Mouse (Mus musculus): Measurements from ENCODE around the gene Sipa1l1. TPM values are rescaled to one million over a fixed set of nuclear protein-coding genes. Genes with fewer than 3 reads are reported as not detected.

Gene Sipa1l1
- polyA plus RNA-seq, 1 experiment from 2014 or later: 34.0 TPM

- no peak for DNase-seq (ENCODE audit: low spot score)
- Histone ChIP-seq H3K36me3 (replicated peaks) (peaks cover 25% of the 10 kb centered on the region), H3K27me3 (replicated peaks; ENCODE audit: low read depth, poor library complexity, severe bottlenecking) (no peaks in the 10 kb centered on the region), H3K9me3 (no peaks in the 10 kb centered on the region), H3K4me1 (peaks cover 12% of the 10 kb centered on the region), H3K4me3 (no peak overlapping the region), H3K27ac (replicated peaks) (no peak overlapping the region)
- WGBS: 53% methylated on average over 8 of the region's 8 CpGs
Measured at GRCm38 (mm10) chr12:82394118-82394861, 225.2 kb downstream of the Sipa1l1 start.

- DNase-seq (ENCODE audit: low spot score): no peak
- Histone ChIP-seq H3K4me3 (no peak overlapping the region), H3K36me3 (replicated peaks) (peaks cover 34% of the 10 kb centered on the region), H3K9me3 (no peaks in the 10 kb centered on the region), H3K4me1 (peaks cover 12% of the 10 kb centered on the region), H3K27me3 (replicated peaks; ENCODE audit: low read depth, poor library complexity, severe bottlenecking) (no peaks in the 10 kb centered on the region), H3K27ac (replicated peaks) (no peak overlapping the region)
- 86% methylated on average over 4 of the region's 4 CpGs for WGBS
Measured at GRCm38 (mm10) chr12:82395194-82395593, 226.1 kb downstream of the Sipa1l1 start.

GRCm38 (mm10) chr12:82397193-82397592 lies 228.1 kb downstream of the Sipa1l1 start:
- DNase-seq (ENCODE audit: low spot score): no peak

GRCm38 (mm10) chr12:82397751-82398150 lies 228.6 kb downstream of the Sipa1l1 start:
- peaks cover 45% of the 10 kb centered on the region for H3K36me3 ChIP-seq (replicated peaks)
- H3K27ac ChIP-seq (replicated peaks): no peak overlapping the region
- no peak overlapping the region for H3K4me3 ChIP-seq
- no peaks in the 10 kb centered on the region for H3K9me3 ChIP-seq
- 72% methylated on average over 9 of the region's 9 CpGs for WGBS
- no peaks in the 10 kb centered on the region for H3K27me3 ChIP-seq (replicated peaks; ENCODE audit: low read depth, poor library complexity, severe bottlenecking)
- peaks cover 12% of the 10 kb centered on the region for H3K4me1 ChIP-seq
- no peak for DNase-seq (ENCODE audit: low spot score)

More at GRCm38 (mm10) chr12:82397193-82397592, 228.1 kb downstream of the Sipa1l1 start:
- peaks cover 40% of the 10 kb centered on the region for H3K36me3 ChIP-seq (replicated peaks)
- no peaks in the 10 kb centered on the region for H3K9me3 ChIP-seq
- no peak overlapping the region for H3K27ac ChIP-seq (replicated peaks)
- no peak overlapping the region for H3K4me3 ChIP-seq
- 92% methylated on average over 8 of the region's 8 CpGs for WGBS
- peaks cover 12% of the 10 kb centered on the region for H3K4me1 ChIP-seq
- H3K27me3 ChIP-seq (replicated peaks; ENCODE audit: low read depth, poor library complexity, severe bottlenecking): no peaks in the 10 kb centered on the region

GRCm38 (mm10) chr12:82398926-82399325 lies 229.8 kb downstream of the Sipa1l1 start:
- 89% methylated on average over 2 of the region's 2 CpGs for WGBS
- Histone ChIP-seq H3K4me1 (peaks cover 5% of the 10 kb centered on the region), H3K27me3 (replicated peaks; ENCODE audit: low read depth, poor library complexity, severe bottlenecking) (no peaks in the 10 kb centered on the region), H3K36me3 (replicated peaks) (peaks cover 57% of the 10 kb centered on the region), H3K4me3 (no peak overlapping the region), H3K27ac (replicated peaks) (no peak overlapping the region), H3K9me3 (no peaks in the 10 kb centered on the region)
- no peak for DNase-seq (ENCODE audit: low spot score)

GRCm38 (mm10) chr12:82399971-82400720 lies 231.0 kb downstream of the Sipa1l1 start:
- no peak overlapping the region for H3K27ac ChIP-seq (replicated peaks)
- peaks cover 69% of the 10 kb centered on the region for H3K36me3 ChIP-seq (replicated peaks)
- no peaks in the 10 kb centered on the region for H3K9me3 ChIP-seq
- H3K4me1 ChIP-seq: no peaks in the 10 kb centered on the region; the same call in 1 of the 2 replicates
- no peaks in the 10 kb centered on the region for H3K27me3 ChIP-seq (replicated peaks; ENCODE audit: low read depth, poor library complexity, severe bottlenecking)
- WGBS: 91% methylated on average over 6 of the region's 6 CpGs
- H3K4me3 ChIP-seq: no peak overlapping the region
- DNase-seq (ENCODE audit: low spot score): no peak

- Histone ChIP-seq H3K27me3 (replicated peaks; ENCODE audit: low read depth, poor library complexity, severe bottlenecking) (no peaks in the 10 kb centered on the region), H3K36me3 (replicated peaks) (peaks cover 71% of the 10 kb centered on the region), H3K4me1 (no peaks in the 10 kb centered on the region; the same call in 1 of the 2 replicates), H3K4me3 (no peak overlapping the region), H3K27ac (replicated peaks) (no peak overlapping the region), H3K9me3 (no peaks in the 10 kb centered on the region)
- 81% methylated on average over 7 of the region's 7 CpGs for whole genome bisulfite sequencing
- DNase-seq (ENCODE audit: low spot score): no peak
Measured at GRCm38 (mm10) chr12:82400783-82401182, 231.7 kb downstream of the Sipa1l1 start.

- DNase-seq (ENCODE audit: low spot score): no peak
- WGBS: 77% methylated on average over 4 of the region's 4 CpGs
- Histone ChIP-seq H3K36me3 (replicated peaks) (peaks cover 66% of the 10 kb centered on the region), H3K4me1 (no peaks in the 10 kb centered on the region; the same call in 1 of the 2 replicates), H3K27me3 (replicated peaks; ENCODE audit: low read depth, poor library complexity, severe bottlenecking) (no peaks in the 10 kb centered on the region), H3K27ac (replicated peaks) (no peak overlapping the region), H3K9me3 (no peaks in the 10 kb centered on the region), H3K4me3 (no peak overlapping the region)
Measured at GRCm38 (mm10) chr12:82401440-82401839, 232.3 kb downstream of the Sipa1l1 start.

GRCm38 (mm10) chr12:82402635-82403034 lies 233.5 kb downstream of the Sipa1l1 start:
- no peaks in the 10 kb centered on the region for H3K9me3 ChIP-seq
- H3K27me3 ChIP-seq (replicated peaks; ENCODE audit: low read depth, poor library complexity, severe bottlenecking): no peaks in the 10 kb centered on the region
- peaks cover 54% of the 10 kb centered on the region for H3K36me3 ChIP-seq (replicated peaks)
- no peak overlapping the region for H3K27ac ChIP-seq (replicated peaks)
- H3K4me3 ChIP-seq: no peak overlapping the region
- 82% methylated on average over 9 of the region's 9 CpGs for WGBS
- DNase-seq (ENCODE audit: low spot score): no peak
- H3K4me1 ChIP-seq: peaks cover 4% of the 10 kb centered on the region

- no peak for DNase-seq (ENCODE audit: low spot score)
- H3K27me3 ChIP-seq (replicated peaks; ENCODE audit: low read depth, poor library complexity, severe bottlenecking): no peaks in the 10 kb centered on the region
- H3K4me3 ChIP-seq: no peak overlapping the region
- peaks cover 10% of the 10 kb centered on the region for H3K4me1 ChIP-seq
- H3K27ac ChIP-seq (replicated peaks): no peak overlapping the region
- 79% methylated on average over 5 of the region's 5 CpGs for WGBS
- peaks cover 48% of the 10 kb centered on the region for H3K36me3 ChIP-seq (replicated peaks)
- H3K9me3 ChIP-seq: no peaks in the 10 kb centered on the region
Measured at GRCm38 (mm10) chr12:82407531-82408255, 238.6 kb downstream of the Sipa1l1 start.

- Histone ChIP-seq H3K9me3 (no peaks in the 10 kb centered on the region), H3K36me3 (replicated peaks) (peaks cover 40% of the 10 kb centered on the region)
- 88% methylated on average over 6 of the region's 6 CpGs for WGBS
Measured at GRCm38 (mm10) chr12:82408486-82408885, 239.4 kb downstream of the Sipa1l1 start.

GRCm38 (mm10) chr12:82409686-82410472 lies 240.8 kb downstream of the Sipa1l1 start:
- Histone ChIP-seq H3K27me3 (replicated peaks; ENCODE audit: low read depth, poor library complexity, severe bottlenecking) (no peaks in the 10 kb centered on the region), H3K4me3 (no peak overlapping the region), H3K4me1 (peaks cover 10% of the 10 kb centered on the region), H3K9me3 (no peaks in the 10 kb centered on the region), H3K36me3 (replicated peaks) (peaks cover 34% of the 10 kb centered on the region), H3K27ac (replicated peaks) (no peak overlapping the region)
- WGBS: 73% methylated on average over 7 of the region's 7 CpGs
- DNase-seq (ENCODE audit: low spot score): no peak

More at GRCm38 (mm10) chr12:82408486-82408885, 239.4 kb downstream of the Sipa1l1 start:
- H3K27me3 ChIP-seq (replicated peaks; ENCODE audit: low read depth, poor library complexity, severe bottlenecking): no peaks in the 10 kb centered on the region
- no peak for DNase-seq (ENCODE audit: low spot score)
- H3K27ac ChIP-seq (replicated peaks): no peak overlapping the region
- peaks cover 10% of the 10 kb centered on the region for H3K4me1 ChIP-seq
- H3K4me3 ChIP-seq: no peak overlapping the region
